Mouse (Mus musculus): ENCODE data around the gene Zfp770.

Gene Zfp770

DNA sequence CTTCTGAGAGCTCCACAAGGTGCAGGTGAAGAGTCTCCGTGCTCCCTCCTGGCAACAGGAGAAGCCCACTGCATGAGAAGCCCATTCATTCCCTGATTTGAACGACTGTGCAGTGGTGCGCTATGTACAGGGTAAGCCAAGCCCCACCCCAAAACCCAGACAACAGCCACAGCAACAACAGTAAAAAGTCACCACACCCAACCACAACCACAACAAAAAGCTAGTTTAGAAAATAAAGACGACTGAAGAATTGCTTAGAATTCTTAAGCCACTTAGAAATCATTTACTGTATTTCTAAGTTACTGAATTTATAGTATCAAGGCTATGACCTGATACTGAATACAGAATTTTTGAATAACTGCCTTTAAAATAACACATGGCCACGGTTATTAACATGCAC, 56.4 kb downstream of the Zfp770 start:
- no peak for DNase-seq (ENCODE audit: extremely low spot score, low spot score)

GRCm38 (mm10) chr2:114143842-114144241, 57.4 kb downstream of the Zfp770 start:
- DNase-seq (ENCODE audit: extremely low spot score, low spot score), result no peak

Measured in neural tube, embryonic 10.5 days (tissue).